Mouse (Mus musculus): ENCODE data around the gene Armh1. TPM values are rescaled to one million over a fixed set of nuclear protein-coding genes. Genes with fewer than 3 reads are reported as not detected.

Armh1 gene
- polyA plus RNA-seq, 1 experiment = 0.25 TPM

DNA sequence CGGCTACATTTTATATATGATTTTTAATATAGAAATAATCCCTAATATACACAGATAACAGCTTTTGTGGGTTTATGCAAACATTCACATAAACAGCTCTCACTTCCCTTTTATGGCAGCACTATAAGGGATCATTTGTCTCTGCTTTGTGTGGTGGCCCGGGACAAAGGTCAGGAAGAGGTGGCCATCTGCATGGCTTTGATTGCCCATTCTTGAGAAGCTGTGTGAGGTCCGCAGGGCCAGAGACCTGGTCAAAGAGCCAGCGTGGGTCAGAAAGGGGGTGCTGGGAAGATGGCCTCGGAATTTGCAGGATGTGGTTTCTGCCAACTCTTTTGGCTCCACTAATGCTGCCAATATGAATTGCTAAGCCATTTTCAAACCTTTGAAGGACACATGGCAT lies 28.9 kb downstream of the Armh1 start:
- Histone ChIP-seq H3K4me3 (ENCODE audit: insufficient read depth, low read depth, low read length) (no peak overlapping the region), H3K36me3 (ENCODE audit: control insufficient read depth, insufficient read depth, low read length) (no peaks in the 10 kb centered on the region), H3K27ac (ENCODE audit: insufficient read depth, low read depth, low read length) (no peak overlapping the region), H3K4me1 (ENCODE audit: control insufficient read depth, insufficient read depth, low read length) (no peaks in the 10 kb centered on the region), H3K27me3 (replicated peaks; ENCODE audit: control insufficient read depth, insufficient read depth, low read length) (no peaks in the 10 kb centered on the region)
- WGBS = 46% methylated on average over 5 of the region's 5 CpGs
- TF ChIP-seq POLR2A (IDR thresholded peaks at IDR 0.05; ENCODE audit: low read depth, low read length) = no peak
- TF ChIP-seq CTCF (conservative IDR thresholded peaks at IDR 0.05; ENCODE audit: insufficient read depth, insufficient read length, low read depth, low read length) = no peak
- no peak for DNase-seq

DNA sequence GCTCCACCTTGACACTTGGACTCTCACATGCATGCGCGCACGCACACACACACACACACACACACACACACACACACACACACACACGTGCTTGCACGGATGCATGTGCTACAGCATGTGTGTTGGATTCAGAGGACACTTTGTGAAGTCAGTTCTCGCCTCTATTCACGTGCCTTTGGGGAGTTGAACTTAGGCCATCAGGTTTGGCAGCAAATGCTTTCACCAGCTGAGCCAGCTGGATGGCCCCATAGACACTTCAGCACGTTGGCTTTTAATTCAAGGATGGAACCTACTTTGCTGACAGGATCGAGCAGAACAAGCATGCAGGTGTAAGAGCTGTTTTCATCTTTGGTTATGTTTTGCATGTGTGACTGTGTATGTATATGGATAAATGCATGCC lies 30.1 kb downstream of the Armh1 start:
- Histone ChIP-seq H3K36me3 (ENCODE audit: control insufficient read depth, insufficient read depth, low read length) (no peaks in the 10 kb centered on the region), H3K27me3 (replicated peaks; ENCODE audit: control insufficient read depth, insufficient read depth, low read length) (no peaks in the 10 kb centered on the region), H3K27ac (ENCODE audit: insufficient read depth, low read depth, low read length) (no peak overlapping the region), H3K4me3 (ENCODE audit: insufficient read depth, low read depth, low read length) (no peak overlapping the region), H3K4me1 (ENCODE audit: control insufficient read depth, insufficient read depth, low read length) (no peaks in the 10 kb centered on the region)
- 88% methylated on average over 9 of the region's 9 CpGs for WGBS
- TF ChIP-seq POLR2A (IDR thresholded peaks at IDR 0.05; ENCODE audit: low read depth, low read length) (no peak), CTCF (conservative IDR thresholded peaks at IDR 0.05; ENCODE audit: insufficient read depth, insufficient read length, low read depth, low read length) (no peak)
- DNase-seq = no peak

DNA sequence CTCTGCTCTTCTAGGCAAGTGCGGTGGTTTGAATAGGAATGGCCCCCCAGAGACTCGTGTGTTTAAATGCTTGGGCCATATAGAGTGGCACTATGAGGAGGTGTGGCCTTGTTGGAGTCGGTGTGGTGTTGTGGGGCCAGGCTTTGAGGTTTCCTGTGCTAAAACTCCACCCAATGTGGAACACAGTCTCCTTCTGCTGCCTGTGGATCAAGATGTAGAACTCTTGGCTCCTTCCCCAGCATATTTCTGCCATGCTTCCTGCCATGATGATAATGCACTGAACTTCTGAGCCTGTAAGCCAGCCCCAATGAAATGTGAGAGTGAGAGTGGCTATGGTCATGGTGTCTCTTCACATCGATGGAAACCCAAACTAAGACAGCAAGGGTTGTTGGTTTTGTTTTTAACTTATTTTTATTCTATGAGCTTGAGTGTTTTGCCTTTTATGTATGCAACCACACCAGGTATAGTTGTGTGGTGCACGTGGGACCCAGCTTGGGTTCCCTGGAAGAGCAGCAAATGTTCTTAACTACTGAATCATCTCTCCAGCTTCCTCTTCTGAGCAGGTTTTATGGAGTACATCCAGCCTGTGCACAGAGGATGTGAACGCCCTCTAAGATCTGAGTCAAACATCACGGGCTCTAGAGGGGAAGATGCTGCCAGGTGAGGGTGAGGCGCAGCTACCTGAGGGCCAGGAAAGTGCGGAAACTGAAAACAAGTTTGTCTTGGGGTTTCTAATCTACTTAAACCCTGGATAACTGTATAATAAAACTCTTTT lies 31.0 kb downstream of the Armh1 start:
- Histone ChIP-seq H3K4me3 (ENCODE audit: insufficient read depth, low read depth, low read length) (no peak overlapping the region), H3K27me3 (replicated peaks; ENCODE audit: control insufficient read depth, insufficient read depth, low read length) (no peaks in the 10 kb centered on the region), H3K27ac (ENCODE audit: insufficient read depth, low read depth, low read length) (no peak overlapping the region), H3K4me1 (ENCODE audit: control insufficient read depth, insufficient read depth, low read length) (no peaks in the 10 kb centered on the region), H3K36me3 (ENCODE audit: control insufficient read depth, insufficient read depth, low read length) (no peaks in the 10 kb centered on the region)
- DNase-seq = no peak
- 83% methylated on average over 9 of the region's 9 CpGs for WGBS
- no peak for TF ChIP-seq POLR2A (IDR thresholded peaks at IDR 0.05; ENCODE audit: low read depth, low read length)

DNA sequence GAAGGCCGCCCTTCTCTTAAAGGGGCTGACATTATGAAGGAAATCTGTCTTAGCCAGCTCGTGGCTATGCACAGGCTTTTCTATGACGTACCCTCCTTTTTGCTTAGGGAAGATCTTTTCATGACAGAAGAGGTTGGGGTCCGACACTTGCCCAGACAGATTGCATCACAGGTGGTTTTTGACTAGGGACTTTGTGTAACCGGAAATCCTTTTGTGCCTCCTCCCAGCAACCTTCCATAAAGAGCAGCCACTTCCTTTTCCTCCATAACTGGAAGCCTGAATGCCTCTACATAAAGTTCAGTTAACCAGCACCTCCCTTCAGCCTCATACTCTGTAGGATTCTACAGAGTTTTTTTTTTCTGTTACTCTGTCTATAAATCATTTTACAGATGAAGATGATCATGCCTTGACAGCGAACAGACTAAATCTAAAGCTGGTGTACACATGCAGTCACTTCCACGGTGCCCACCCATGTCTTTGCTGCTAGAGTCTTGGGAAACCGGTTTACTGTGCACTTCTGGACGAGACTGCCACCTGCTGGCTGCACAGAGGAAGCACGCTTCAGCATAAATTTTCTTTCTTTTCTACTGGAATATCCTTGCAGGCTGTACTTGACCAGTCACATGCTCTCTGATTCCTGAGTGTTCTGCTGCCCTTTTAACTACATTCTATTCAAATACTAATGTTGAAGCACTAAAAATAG lies 33.3 kb downstream of the Armh1 start:
- H3K4me3 ChIP-seq (ENCODE audit: insufficient read depth, low read depth, low read length) = no peak overlapping the region
- H3K27me3 ChIP-seq (replicated peaks; ENCODE audit: control insufficient read depth, insufficient read depth, low read length) = no peaks in the 10 kb centered on the region
- DNase-seq = peak; percentile 79
- H3K27ac ChIP-seq (ENCODE audit: insufficient read depth, low read depth, low read length) = no peak overlapping the region
- 30% methylated on average over 10 of the region's 10 CpGs for WGBS
- no peaks in the 10 kb centered on the region for H3K36me3 ChIP-seq (ENCODE audit: control insufficient read depth, insufficient read depth, low read length)
- TF ChIP-seq POLR2A (IDR thresholded peaks at IDR 0.05; ENCODE audit: low read depth, low read length) (no peak), CTCF (conservative IDR thresholded peaks at IDR 0.05; ENCODE audit: insufficient read depth, insufficient read length, low read depth, low read length) (peak; percentile 98)
- no peaks in the 10 kb centered on the region for H3K4me1 ChIP-seq (ENCODE audit: control insufficient read depth, insufficient read depth, low read length)

DNA sequence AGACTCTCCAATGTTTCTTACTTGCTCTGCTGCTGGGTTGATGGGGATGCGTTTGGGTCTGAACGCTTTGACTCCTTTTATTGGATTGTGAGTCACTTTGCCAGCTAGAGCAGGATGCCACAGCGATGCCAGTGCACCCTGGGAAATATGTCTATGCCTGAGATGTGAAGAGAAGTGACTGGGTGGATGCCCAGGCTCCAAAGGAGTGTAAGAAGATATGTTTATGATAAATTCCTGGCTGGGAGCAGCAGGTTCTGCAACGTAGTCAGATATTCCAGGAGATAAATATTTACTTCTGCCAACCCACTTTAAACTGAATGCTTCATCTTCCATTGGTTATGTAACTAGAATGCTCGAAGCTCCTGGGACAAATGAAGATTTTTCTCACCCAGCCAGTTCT lies 34.9 kb downstream of the Armh1 start:
- WGBS = 82% methylated on average over 5 of the region's 5 CpGs
- no peak for DNase-seq
- Histone ChIP-seq H3K36me3 (ENCODE audit: control insufficient read depth, insufficient read depth, low read length) (no peaks in the 10 kb centered on the region), H3K27ac (ENCODE audit: insufficient read depth, low read depth, low read length) (no peak overlapping the region), H3K27me3 (replicated peaks; ENCODE audit: control insufficient read depth, insufficient read depth, low read length) (no peaks in the 10 kb centered on the region), H3K4me1 (ENCODE audit: control insufficient read depth, insufficient read depth, low read length) (no peaks in the 10 kb centered on the region), H3K4me3 (ENCODE audit: insufficient read depth, low read depth, low read length) (no peak overlapping the region)
- TF ChIP-seq CTCF (conservative IDR thresholded peaks at IDR 0.05; ENCODE audit: insufficient read depth, insufficient read length, low read depth, low read length) (no peak), POLR2A (IDR thresholded peaks at IDR 0.05; ENCODE audit: low read depth, low read length) (no peak)

DNA sequence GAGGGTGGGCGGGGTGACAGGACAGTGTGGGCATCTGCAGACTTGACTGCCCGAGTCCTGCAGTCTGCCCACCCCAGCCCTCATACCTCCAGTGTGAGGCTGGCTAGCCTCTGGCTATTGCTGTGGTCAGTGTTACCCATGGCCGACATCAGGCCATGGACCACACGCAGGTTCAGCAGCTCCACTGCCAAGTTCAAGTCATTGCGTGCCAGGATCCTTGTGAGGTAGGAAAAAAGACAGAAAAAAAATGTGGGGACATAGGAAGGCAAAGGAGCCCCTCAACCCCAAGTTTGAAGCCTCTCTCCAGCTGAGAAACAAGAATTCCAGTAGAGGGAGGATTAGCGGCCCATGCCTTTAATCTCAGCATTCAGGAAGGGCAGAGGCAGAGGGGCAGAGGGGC lies 37.7 kb downstream of the Armh1 start:
- Histone ChIP-seq H3K4me3 (ENCODE audit: insufficient read depth, low read depth, low read length) (no peak overlapping the region), H3K27ac (ENCODE audit: insufficient read depth, low read depth, low read length) (no peak overlapping the region), H3K36me3 (ENCODE audit: control insufficient read depth, insufficient read depth, low read length) (no peaks in the 10 kb centered on the region), H3K27me3 (replicated peaks; ENCODE audit: control insufficient read depth, insufficient read depth, low read length) (no peaks in the 10 kb centered on the region), H3K4me1 (ENCODE audit: control insufficient read depth, insufficient read depth, low read length) (no peaks in the 10 kb centered on the region)
- TF ChIP-seq POLR2A (IDR thresholded peaks at IDR 0.05; ENCODE audit: low read depth, low read length) (no peak), CTCF (conservative IDR thresholded peaks at IDR 0.05; ENCODE audit: insufficient read depth, insufficient read length, low read depth, low read length) (no peak)
- no peak for DNase-seq
- 90% methylated on average over 6 of the region's 6 CpGs for WGBS

Measured in kidney, adult 2 months (tissue).